ENCODE assay signal across 12 mouse cellular contexts in the genomic region with DNA sequence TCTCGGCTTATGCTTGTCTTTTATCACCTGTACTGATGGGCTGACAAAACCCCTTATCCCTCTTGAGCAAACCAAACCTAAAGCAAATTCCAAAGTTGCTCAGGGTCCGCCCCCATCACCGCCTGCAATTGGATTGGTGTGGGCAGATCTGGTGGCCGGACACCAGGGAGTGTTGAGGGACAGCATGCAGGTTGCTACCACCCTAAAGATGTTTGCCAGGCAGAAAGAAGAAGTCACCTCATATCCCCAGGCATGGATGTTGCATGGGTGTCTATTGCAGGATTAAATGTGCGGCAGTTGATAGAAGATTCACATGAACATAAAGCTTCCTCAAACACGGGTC.
DNase-seq lines count a peak whose midpoint lies in the region; ATAC-seq and TF ChIP-seq lines count a peak whose summit lies in the region.
"Had no signal": no experiment of that assay in that cellular context is flagged by ENCODE, and none has a peak within 500 bp of the region (broad histone marks: within the 10 kb centered on the region; RNA-seq: fewer than 3 reads in every experiment).

No protein-coding gene starts in this region.

- 68% methylated on average over 6 of the region's 6 CpGs for WGBS in kidney, embryonic 14.5 days
- WGBS in forebrain, postnatal 0 days: 53% methylated on average over 6 of the region's 6 CpGs
- 64% methylated on average over 6 of the region's 6 CpGs for WGBS in limb, embryonic 13.5 days
- WGBS in neural tube, embryonic 12.5 days: 67% methylated on average over 6 of the region's 6 CpGs
- 70% methylated on average over 6 of the region's 6 CpGs for WGBS in liver, postnatal 0 days (ENCODE audit: insufficient replicate concordance)

- no peak overlapping the region for H3K9ac ChIP-seq in kidney, embryonic 14.5 days (ENCODE audit: low read depth, low read length)
- no peak overlapping the region for H3K9ac ChIP-seq in forebrain, postnatal 0 days
- H3K9ac ChIP-seq in limb, embryonic 13.5 days: no peak overlapping the region
- H3K9ac ChIP-seq in neural tube, embryonic 12.5 days: no peak overlapping the region
- H3K9ac ChIP-seq in liver, postnatal 0 days (replicated peaks): no peak overlapping the region
- H3K9ac ChIP-seq: liver, embryonic 15.5 days had no signal

- H3K4me1 ChIP-seq in kidney, embryonic 14.5 days (ENCODE audit: control insufficient read depth, insufficient read depth, low read length): 0 out of 2 replicates have a peak, but pooled peaks cover 4% of the 10 kb centered on the region
- H3K4me1 ChIP-seq in forebrain, postnatal 0 days (ENCODE audit: insufficient read depth): peaks cover 7% of the 10 kb centered on the region
- H3K4me1 ChIP-seq in limb, embryonic 13.5 days: peaks cover 13% of the 10 kb centered on the region
- peaks cover 12% of the 10 kb centered on the region for H3K4me1 ChIP-seq in neural tube, embryonic 12.5 days
- H3K4me1 ChIP-seq in liver, postnatal 0 days (ENCODE audit: insufficient read depth): no peaks in the 10 kb centered on the region
- H3K4me1 ChIP-seq: liver, embryonic 15.5 days had no signal

- no peak overlapping the region for H3K4me2 ChIP-seq in kidney, embryonic 14.5 days (replicated peaks; ENCODE audit: low read depth, low read length)
- H3K4me2 ChIP-seq in forebrain, postnatal 0 days (ENCODE audit: low read depth): no peak overlapping the region
- H3K4me2 ChIP-seq in limb, embryonic 13.5 days (replicated peaks): peak overlapping the region; percentile 38
- H3K4me2 ChIP-seq in neural tube, embryonic 12.5 days (replicated peaks): 0 out of 2 replicates have a peak overlapping the region, but pooled peaks have one; percentile 24
- H3K4me2 ChIP-seq in liver, postnatal 0 days (ENCODE audit: low read depth, low read length): no peak overlapping the region
- H3K4me2 ChIP-seq: heart, embryonic 11.5 days; liver, embryonic 15.5 days had no signal

- H3K27ac ChIP-seq in kidney, embryonic 14.5 days (ENCODE audit: low read depth, low read length): no peak overlapping the region
- no peak overlapping the region for H3K27ac ChIP-seq in forebrain, postnatal 0 days (ENCODE audit: low read depth, low read length)
- no peak overlapping the region; the same call in 1 of the 2 replicates for H3K27ac ChIP-seq in limb, embryonic 13.5 days
- H3K27ac ChIP-seq in neural tube, embryonic 12.5 days: no peak overlapping the region
- H3K27ac ChIP-seq in liver, postnatal 0 days (ENCODE audit: low read depth): no peak overlapping the region
- H3K27ac ChIP-seq: liver, embryonic 15.5 days had no signal

- no peak overlapping the region for H3K4me3 ChIP-seq in kidney, embryonic 14.5 days (ENCODE audit: low read length)
- H3K4me3 ChIP-seq in forebrain, postnatal 0 days (ENCODE audit: low read depth, low read length): no peak overlapping the region
- no peak overlapping the region for H3K4me3 ChIP-seq in limb, embryonic 13.5 days
- H3K4me3 ChIP-seq in neural tube, embryonic 12.5 days: no peak overlapping the region
- H3K4me3 ChIP-seq in liver, postnatal 0 days (ENCODE audit: low read depth, low read length): no peak overlapping the region
- H3K4me3 ChIP-seq: liver, embryonic 15.5 days; myocyte had no signal

- H3K27me3 ChIP-seq in kidney, embryonic 14.5 days (ENCODE audit: control insufficient read depth, insufficient read depth, low read length): no peaks in the 10 kb centered on the region
- no peaks in the 10 kb centered on the region for H3K27me3 ChIP-seq in forebrain, postnatal 0 days (ENCODE audit: insufficient read depth, low read length)
- no peaks in the 10 kb centered on the region for H3K27me3 ChIP-seq in limb, embryonic 13.5 days
- no peaks in the 10 kb centered on the region for H3K27me3 ChIP-seq in neural tube, embryonic 12.5 days (replicated peaks)
- H3K27me3 ChIP-seq in liver, postnatal 0 days (ENCODE audit: insufficient read depth, low read length): no peaks in the 10 kb centered on the region
- H3K27me3 ChIP-seq: liver, embryonic 15.5 days had no signal

- 0 out of 2 replicates have a peak, but pooled peaks have one; percentile 21 for ATAC-seq in kidney, embryonic 14.5 days (ENCODE audit: low FRiP score, low TSS enrichment)
- peak; percentile 14; the same call in 1 of the 2 replicates for ATAC-seq in forebrain, postnatal 0 days
- no peak; the same call in 1 of the 2 replicates for ATAC-seq in limb, embryonic 13.5 days (ENCODE audit: low FRiP score, low read depth)
- no peak; the same call in 1 of the 2 replicates for ATAC-seq in neural tube, embryonic 12.5 days (ENCODE audit: low FRiP score, low read depth)
- no peak for ATAC-seq in liver, postnatal 0 days

- no peak for TF ChIP-seq CTCF in forebrain, postnatal 0 days (IDR thresholded peaks at IDR 0.05; ENCODE audit: low read depth)
- TF ChIP-seq CTCF in liver, postnatal 0 days (IDR thresholded peaks at IDR 0.05; ENCODE audit: low read depth): no peak

- no peak for TF ChIP-seq EP300 in liver, postnatal 0 days (IDR thresholded peaks at IDR 0.05; ENCODE audit: low read depth)

- DNase-seq in kidney, postnatal 4 days: no peak
- DNase-seq in forebrain, postnatal 0 days: no peak
- no peak for DNase-seq in cerebellum, postnatal 10 days
- no peak for DNase-seq in liver, postnatal 0 days
- no peak for DNase-seq in embryo, embryonic 10.5 days (ENCODE audit: low spot score)
- DNase-seq: cerebellum, adult 11-12 months had no signal

- H3K9me3 ChIP-seq in kidney, embryonic 14.5 days (ENCODE audit: control insufficient read depth, low read length): no peaks in the 10 kb centered on the region
- H3K9me3 ChIP-seq in forebrain, postnatal 0 days (ENCODE audit: low read length): no peaks in the 10 kb centered on the region
- peaks cover 3% of the 10 kb centered on the region; the same call in 1 of the 2 replicates for H3K9me3 ChIP-seq in limb, embryonic 13.5 days
- H3K9me3 ChIP-seq in neural tube, embryonic 12.5 days: no peaks in the 10 kb centered on the region
- no peaks in the 10 kb centered on the region for H3K9me3 ChIP-seq in liver, postnatal 0 days (ENCODE audit: low read length)
- H3K9me3 ChIP-seq: liver, embryonic 15.5 days had no signal

- H3K36me3 ChIP-seq in kidney, embryonic 14.5 days (ENCODE audit: control insufficient read depth, insufficient read depth, low read length): no peaks in the 10 kb centered on the region
- H3K36me3 ChIP-seq in forebrain, postnatal 0 days (ENCODE audit: insufficient read depth): no peaks in the 10 kb centered on the region
- no peaks in the 10 kb centered on the region for H3K36me3 ChIP-seq in limb, embryonic 13.5 days
- H3K36me3 ChIP-seq in neural tube, embryonic 12.5 days: no peaks in the 10 kb centered on the region
- H3K36me3 ChIP-seq in liver, postnatal 0 days (replicated peaks; ENCODE audit: insufficient read depth, low read length): no peaks in the 10 kb centered on the region
- H3K36me3 ChIP-seq: liver, embryonic 15.5 days had no signal

Comparison
In these comparisons a context has a peak if more than half of its experiments do, and no peak if none do; other contexts are left out.
1. ATAC-seq: peak in kidney, embryonic 14.5 days (single experiment) and forebrain, postnatal 0 days (single experiment); none in limb, embryonic 13.5 days (single experiment), neural tube, embryonic 12.5 days (single experiment) and liver, postnatal 0 days (single experiment).
2. H3K4me2 ChIP-seq: peak in limb, embryonic 13.5 days (single experiment) and neural tube, embryonic 12.5 days (single experiment); none in kidney, embryonic 14.5 days (single experiment), forebrain, postnatal 0 days (single experiment) and liver, postnatal 0 days (single experiment).